Mouse (Mus musculus): Measurements from ENCODE around the gene Pnrc2.

Gene Pnrc2

GRCm38 (mm10) chr4:135891539-135891938, 17.9 kb upstream of the Pnrc2 start:
- no peak for DNase-seq

DNA sequence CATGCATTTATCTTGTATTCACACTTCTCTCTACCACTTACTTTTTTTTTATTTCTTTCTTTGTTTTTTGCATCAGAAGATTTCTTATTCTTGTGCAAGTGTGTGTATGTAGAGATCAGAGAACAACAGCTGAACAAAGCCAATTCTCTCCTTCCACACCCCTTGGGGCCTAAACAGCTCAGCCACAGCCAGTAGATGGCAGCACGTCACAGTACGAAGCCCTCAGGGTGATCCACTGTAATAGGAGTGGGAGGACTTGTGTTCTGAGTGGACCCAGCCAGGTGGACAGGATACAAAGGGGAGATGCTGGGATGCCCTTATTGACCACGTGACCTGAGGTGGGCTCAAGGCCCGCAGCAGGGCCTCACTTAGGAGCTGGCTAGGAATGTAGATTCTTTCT, 16.2 kb upstream of the Pnrc2 start:
- peak; percentile 81 for DNase-seq

GRCm38 (mm10) chr4:135889146-135889883, 15.7 kb upstream of the Pnrc2 start:
- no peak for DNase-seq

- no peak for DNase-seq
Observed at GRCm38 (mm10) chr4:135888448-135889057, 14.9 kb upstream of the Pnrc2 start.

DNA sequence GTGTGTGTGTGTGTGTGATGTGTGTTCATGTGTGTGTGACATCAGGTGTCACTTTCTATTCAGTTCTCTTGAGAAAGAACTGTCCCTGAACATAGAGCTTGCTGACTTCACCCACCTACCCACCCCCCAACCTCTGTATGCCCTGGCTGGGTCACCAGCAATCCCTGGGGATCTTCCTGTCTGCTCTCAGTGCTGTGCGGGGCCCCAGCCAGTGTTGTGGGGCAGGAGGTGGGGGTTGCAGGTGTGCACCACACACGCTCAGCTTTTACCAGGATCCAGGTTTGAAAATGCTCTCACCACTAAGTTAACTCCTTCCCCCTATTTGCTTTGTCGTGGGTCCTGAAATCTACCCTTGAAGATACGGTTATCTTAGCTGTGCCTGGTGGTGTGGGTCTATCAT, 12.5 kb upstream of the Pnrc2 start:
- no peak for DNase-seq

DNA sequence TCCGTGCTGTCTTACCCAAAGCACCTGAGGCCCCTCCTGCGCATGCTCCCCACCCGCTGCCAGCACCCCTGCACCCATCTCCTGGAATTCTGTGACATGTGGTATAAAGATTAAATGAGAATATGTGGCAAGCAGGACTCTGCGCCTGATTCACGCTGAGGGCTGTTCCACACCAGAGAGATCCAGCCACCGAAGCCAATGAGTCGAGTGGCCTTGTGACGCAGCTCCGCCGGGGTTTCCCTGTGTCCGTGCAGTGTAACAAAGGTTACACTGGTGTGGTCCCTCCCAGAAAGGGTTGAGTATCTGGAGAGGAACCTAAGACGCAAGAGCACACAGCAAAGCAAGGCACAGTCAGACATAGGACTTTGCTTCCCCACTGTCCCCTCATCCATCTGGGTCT, 12.0 kb upstream of the Pnrc2 start:
- no peak for DNase-seq

GRCm38 (mm10) chr4:135884531-135884930, 10.9 kb upstream of the Pnrc2 start:
- no peak for DNase-seq

GRCm38 (mm10) chr4:135883881-135884516, 10.3 kb upstream of the Pnrc2 start:
- no peak for DNase-seq

DNA sequence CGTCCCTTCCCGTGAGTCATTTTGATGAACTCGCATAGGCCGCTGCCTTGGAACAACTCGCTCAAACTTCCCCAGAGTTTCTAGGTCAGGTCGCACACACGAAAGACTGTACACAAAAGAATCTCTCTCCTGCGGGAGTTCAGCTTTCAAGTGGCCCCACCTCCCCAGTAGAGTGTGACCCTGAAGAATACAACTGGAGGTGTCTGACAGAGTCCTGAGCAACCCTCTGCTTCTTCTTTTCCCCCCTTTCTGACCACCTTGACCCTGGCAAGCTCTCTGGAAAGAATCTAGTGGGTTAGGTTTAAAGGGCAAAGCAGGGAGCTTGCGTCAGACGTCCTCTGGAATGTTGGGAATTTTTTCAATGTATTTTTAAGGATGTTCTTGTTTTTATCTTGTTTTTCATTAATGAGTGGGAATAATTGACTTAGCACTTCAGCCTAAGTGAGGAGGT, 9.8 kb upstream of the Pnrc2 start:
- DNase-seq, result peak; percentile 46

DNA sequence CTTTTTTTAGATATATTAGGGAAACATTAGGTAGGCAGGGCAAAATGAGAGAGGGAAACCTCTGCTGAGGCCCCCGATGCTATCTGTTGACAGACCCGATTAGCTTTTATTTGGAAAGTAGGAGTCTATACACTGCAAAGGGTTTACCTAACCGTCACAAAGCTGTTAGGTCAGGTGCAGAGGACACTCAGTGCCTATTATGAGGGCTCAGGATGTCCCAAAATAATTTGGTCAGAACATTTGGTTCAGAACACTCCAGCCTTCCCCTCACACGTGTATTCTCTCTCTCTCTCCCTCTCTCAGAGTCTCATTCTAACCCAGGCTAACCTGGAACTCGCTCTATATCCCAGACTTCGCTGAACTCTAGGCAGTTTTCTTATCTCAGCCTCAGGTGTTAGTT, 8.4 kb upstream of the Pnrc2 start:
- DNase-seq, result no peak

DNA sequence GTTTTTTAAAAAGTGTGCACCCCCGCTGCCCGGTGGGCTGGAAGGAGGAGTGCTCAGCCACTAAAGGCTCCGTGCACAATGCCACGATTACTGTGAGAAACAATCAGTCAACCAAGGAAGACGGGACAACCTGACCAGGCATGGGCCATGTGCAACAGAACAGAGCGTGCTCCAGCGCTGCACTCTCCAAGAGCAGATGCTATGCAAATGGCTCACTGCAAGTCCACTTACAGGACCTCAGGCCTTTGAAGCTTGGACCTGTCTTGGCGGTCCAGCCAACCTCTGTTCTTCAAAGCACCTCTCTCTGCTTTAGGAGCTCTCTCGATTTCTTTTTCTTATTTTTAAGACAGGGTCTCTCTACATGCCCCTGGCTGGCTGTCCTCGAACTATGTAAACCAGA, 6.9 kb upstream of the Pnrc2 start:
- DNase-seq, result no peak

- DNase-seq, result no peak
Observed at GRCm38 (mm10) chr4:135880018-135880417, 6.4 kb upstream of the Pnrc2 start.

DNA sequence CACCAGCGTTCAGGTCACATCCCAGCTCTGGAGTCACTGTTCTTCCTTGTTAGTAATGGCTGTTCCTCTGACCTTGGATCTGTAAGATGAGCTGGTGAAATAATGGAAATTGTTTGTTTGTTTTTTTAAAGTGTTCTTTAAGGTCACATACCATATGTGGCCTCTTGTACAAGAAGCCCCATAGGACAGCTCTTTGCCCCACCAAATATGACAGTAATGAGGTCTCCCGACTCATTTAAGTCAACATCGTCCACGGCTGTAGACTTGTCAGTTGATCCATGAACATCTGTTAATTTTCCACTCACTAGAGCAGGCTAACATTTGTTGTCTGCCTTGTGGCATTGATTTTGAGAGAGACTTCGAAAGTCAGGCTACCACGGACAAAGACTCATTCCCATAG, 5.4 kb upstream of the Pnrc2 start:
- no peak for DNase-seq

DNA sequence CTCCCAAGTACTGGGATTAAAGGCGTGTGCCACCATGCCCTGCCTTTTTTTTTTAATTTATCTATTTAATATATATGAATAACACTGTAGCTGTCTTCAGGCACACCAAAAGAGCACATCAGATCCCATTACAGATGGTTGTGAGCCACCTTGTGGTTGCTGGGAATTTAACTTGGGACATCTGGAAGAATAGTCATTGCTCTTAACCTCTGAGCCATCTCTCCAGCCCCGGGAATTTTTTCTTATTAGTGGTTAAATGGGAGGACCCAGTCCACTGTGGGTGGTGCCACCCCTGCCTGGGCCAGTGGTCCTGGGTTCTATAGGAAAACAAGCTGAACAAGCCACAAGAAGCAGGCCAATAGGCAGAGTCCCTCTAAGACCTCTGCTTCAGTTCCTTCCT, 4.1 kb upstream of the Pnrc2 start:
- peak; percentile 56 for DNase-seq

GRCm38 (mm10) chr4:135876583-135877020, 3.0 kb upstream of the Pnrc2 start:
- DNase-seq, result peak; percentile 77

DNA sequence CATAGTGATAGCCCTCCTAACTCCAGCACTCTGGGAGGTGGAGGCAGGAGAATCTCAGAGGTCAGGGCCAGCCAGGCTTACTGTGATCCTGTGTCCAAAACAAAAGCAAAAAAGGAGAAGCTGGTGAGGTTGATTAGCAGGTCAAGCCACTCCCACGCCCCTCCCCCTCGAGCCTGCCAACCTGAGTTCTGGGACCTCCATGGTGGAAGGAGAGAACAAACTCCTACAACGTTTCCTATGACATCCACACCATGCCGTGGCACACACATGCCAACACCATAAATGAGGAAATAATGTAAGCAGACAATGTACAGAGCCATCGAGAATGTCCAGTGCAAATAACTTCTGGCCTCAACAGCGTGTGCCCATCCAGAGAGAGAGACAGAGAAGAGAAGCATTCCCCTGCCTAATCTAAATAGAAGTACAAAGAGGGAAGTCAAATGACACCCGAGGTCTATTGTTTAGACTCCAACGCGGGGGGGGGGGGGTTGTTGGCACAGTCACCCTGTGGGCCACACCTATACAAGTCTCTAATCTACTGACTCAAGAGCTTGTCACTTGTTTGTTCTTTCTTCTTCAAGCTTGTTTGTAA, 2.4 kb upstream of the Pnrc2 start:
- peak; percentile 53 for DNase-seq

DNA sequence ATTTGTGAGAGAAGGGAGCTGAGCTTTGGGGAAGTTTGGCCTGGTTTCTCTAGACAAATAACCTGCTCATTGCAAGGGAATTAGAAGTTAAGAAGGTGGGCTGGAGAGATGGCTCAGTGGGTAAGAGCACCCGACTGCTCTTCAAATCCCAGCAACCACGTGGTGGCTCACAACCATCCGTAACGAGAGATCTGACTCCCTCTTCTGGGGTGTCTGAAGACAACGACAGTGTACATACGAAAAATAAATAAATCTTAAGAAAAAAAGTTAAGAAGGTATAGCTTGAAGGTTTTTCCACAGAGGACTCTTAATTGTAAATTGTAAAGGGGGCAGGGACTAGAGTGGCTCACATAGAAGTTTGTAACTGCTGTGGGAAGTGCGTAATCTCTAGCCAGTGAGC, 1.9 kb upstream of the Pnrc2 start:
- no peak for DNase-seq

DNA sequence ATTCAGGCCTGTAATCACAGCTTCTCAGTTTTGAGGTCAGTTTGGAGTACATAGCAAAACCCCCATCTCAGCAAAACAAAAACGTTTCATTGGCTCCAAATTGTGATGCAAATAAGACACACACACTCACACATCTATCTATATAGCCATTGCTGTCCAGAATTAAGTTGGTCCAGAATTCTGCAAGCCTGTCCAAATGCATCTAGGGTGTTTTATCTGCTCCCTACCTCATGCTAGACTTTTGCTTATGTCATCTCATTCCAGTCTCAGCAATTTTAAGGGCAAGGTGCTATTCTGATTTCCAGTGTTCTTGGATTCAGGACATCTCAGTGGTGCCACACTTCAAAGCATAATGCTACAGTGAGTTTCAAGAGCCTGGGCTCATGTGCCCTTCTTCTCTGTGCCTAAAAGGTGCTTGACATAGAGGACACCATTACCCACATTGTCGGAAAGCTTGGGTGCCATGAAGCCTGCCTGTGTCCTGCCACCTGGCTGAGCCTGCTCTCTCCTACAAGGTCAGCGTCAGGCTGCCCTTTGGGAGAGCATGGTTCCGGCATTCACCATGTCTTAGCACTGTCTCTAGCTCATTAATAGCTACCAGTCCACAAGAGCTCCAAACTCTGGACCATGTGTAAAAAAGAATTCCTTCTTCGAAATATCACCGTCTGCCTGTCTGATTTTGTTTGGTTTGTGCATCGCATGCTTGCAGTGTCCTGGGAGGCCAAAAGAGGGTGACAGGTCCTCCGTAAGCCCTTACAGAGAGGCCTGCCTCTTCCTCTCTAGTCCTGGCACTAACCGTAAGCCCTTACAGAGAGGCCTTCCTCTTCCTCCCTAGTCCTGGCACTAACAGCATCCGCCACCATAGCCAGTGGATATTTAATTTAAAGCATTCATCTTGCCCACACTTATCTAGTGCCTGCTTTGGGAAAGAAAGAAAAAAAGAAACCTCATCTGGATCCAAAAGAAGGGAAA, 1.2 kb upstream of the Pnrc2 start:
- DNase-seq, result no peak

GRCm38 (mm10) chr4:135872589-135873391, 860 bp downstream of the Pnrc2 start:
- no peak for DNase-seq

- no peak for DNase-seq
Observed at GRCm38 (mm10) chr4:135872015-135872414, 1.6 kb downstream of the Pnrc2 start.

- no peak for DNase-seq
Observed at GRCm38 (mm10) chr4:135870227-135871023, 3.2 kb downstream of the Pnrc2 start.

Measured in kidney, adult 18-20 months (tissue).